Mouse (Mus musculus) liver, embryonic 14.5 days (tissue): ENCODE data around the gene Fbxw4.

Source experiments
- CTCF ChIP-seq: IDR thresholded peaks from 2 replicates; pipeline ENCODE4 v1.5.1; 2016; ENCODE audit warnings: antibody characterized with exemption, low read depth, control low read depth
- EP300 ChIP-seq: IDR thresholded peaks from 2 replicates; pipeline ENCODE4 v1.6.1; 2016; ENCODE audit warnings: antibody characterized with exemption, low read depth

- TF ChIP-seq CTCF: 0 out of 2 replicates have a peak, but pooled peaks have one; percentile 1
- TF ChIP-seq EP300: no peak
Observed at GRCm38 (mm10) chr19:45659738-45660502, at the start of gene Fbxw4.
